Mouse (Mus musculus) lung, postnatal 10 days (tissue): Measurements from ENCODE around the gene Epha7.

Source experiments
- DNase-seq: peaks from one replicate; pipeline ENCODE4 v3.0.0; 2021

Gene Epha7

DNA sequence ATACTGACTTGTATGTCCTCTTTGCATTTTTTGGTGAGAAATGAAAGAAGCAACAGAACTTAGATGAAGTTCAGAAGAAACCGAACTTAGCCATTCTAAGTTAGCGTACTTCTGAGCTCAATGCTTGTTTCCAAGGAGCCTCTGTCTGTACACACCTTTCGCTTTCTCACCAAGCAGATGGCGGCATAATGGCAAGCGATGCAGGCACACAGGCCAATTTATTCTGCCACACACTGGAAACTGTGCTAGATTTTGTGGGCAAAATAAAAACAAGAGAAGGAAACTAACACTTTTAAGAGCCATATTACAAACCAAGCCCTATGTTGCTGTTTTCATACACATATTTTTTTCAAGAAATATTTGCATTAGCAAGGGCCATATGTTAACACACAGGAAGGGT, 88.6 kb downstream of the Epha7 start:
- DNase-seq = no peak

DNA sequence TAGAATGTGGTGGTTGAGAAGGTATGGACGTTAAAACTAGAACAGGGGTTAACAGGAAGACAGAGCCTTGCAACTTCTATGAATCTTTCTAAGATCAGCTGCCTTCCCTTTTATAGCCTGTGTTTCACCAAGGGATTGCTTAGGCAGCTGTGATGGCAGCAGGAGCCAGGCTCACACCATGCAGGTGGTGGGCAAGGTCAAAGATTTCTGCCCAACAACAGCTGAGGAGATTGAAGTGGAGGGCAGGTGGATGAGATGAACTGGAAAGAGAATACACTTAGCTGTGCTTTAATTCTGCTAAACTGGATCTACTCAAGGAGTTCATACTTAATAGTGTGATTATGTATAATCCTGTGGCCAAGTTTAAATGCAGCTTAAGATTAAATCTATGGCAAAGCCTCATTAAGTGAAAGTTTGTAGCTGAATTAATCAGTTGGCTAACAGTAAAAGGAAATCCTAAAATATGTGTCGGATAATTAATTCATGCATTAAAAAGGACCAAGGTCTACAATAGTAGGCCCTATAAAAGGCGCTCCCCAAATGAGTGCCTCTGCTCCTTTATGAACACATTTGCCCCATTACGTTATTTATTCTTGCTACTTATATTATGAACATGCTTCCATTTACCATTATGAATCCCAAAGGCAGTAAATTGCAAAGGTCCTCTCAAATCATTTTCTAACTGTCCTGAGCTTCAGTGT, 89.2 kb downstream of the Epha7 start:
- DNase-seq = no peak

DNA sequence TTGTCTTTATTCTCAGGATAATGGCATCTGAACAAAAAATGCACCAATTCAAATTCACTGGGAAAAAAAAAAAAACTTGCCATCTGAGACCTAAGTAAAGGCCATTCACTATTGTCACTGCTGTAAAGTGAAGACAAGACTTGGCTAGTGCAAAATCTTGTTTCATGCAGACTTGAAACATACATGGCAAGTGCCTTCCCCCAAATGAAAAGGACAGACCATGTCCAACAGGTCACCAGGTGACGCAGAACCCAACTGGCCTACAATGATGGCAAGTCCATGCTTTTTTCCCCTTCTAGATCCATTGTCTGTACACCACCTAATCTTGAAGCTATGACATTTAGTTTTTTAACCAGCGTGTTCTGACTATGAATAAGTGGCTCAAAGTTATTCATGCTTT, 94.1 kb downstream of the Epha7 start:
- no peak for DNase-seq

GRCm38 (mm10) chr4:28910127-28910526, 97.2 kb downstream of the Epha7 start:
- no peak for DNase-seq

DNA sequence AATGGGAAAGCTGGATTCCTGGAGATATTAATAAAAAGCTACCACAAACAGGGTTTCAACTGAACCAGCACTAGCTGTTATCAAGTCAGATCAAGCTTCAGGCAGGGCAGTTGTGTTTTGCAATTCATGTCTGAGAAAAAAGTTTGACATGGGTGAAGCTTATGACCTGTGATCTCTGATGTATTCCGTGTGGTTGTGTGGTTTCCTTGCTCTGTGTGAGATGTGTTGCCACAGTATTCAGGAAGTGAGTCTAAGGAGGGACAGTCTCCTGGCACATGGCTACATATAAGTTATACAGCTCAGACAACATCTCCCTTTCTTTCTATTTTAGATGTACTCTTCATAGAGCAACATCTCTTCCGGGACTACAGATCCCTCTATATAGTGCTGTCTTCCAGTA, 99.1 kb downstream of the Epha7 start:
- DNase-seq = no peak

- DNase-seq = no peak
These were observed 100.7 kb downstream of the Epha7 start for GRCm38 (mm10) chr4:28913613-28914012.

- no peak for DNase-seq
These were observed 107.7 kb downstream of the Epha7 start for GRCm38 (mm10) chr4:28920645-28921044.

- DNase-seq = no peak
These were observed 113.1 kb downstream of the Epha7 start for GRCm38 (mm10) chr4:28926072-28926471.

DNA sequence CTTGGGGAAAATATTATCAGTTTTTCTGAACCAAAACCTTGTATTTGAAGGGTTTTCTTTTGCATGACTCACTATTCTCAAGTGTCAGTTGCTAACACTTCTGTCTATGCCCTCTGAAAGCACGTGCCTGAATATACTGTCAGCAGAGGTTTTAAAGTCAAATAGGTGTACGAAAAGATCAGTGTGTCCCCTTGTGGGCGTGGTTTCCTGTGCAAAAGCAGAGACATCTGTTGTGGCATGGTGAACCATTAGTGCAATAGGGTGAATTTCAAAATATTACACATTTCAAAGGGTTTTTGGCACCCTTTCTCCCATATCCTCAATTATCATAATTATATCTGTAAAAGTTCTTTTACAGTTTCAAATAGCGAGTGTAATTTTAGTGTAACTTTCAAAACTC, 120.5 kb downstream of the Epha7 start:
- DNase-seq = no peak

- no peak for DNase-seq
These were observed 121.9 kb downstream of the Epha7 start for GRCm38 (mm10) chr4:28934802-28935201.

GRCm38 (mm10) chr4:28935567-28935966, 122.6 kb downstream of the Epha7 start:
- no peak for DNase-seq

GRCm38 (mm10) chr4:28940710-28941109, 127.8 kb downstream of the Epha7 start:
- no peak for DNase-seq

DNA sequence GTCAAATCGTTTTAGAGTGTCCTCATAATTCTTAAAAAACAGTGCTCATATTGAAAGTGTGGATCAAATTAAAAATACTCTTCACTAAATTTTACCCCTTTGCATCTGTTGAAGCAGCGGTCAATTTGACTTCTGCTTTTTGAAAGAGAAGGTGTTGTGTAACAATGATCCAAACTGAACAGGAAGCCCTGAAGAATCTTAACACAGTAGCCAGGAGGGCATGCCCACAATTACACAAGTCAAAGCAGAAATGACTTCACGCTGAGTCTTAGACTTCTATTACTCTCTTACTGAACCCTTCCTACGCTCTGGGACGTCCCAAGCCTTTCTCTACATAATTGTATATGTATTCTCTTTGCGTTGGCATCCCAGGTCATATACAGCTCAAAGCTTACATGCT, 131.3 kb downstream of the Epha7 start:
- DNase-seq = no peak

- no peak for DNase-seq
These were observed 148.1 kb downstream of the Epha7 start for GRCm38 (mm10) chr4:28960889-28961560.

GRCm38 (mm10) chr4:28967584-28968315, 154.8 kb downstream of the Epha7 start:
- DNase-seq = no peak

DNA sequence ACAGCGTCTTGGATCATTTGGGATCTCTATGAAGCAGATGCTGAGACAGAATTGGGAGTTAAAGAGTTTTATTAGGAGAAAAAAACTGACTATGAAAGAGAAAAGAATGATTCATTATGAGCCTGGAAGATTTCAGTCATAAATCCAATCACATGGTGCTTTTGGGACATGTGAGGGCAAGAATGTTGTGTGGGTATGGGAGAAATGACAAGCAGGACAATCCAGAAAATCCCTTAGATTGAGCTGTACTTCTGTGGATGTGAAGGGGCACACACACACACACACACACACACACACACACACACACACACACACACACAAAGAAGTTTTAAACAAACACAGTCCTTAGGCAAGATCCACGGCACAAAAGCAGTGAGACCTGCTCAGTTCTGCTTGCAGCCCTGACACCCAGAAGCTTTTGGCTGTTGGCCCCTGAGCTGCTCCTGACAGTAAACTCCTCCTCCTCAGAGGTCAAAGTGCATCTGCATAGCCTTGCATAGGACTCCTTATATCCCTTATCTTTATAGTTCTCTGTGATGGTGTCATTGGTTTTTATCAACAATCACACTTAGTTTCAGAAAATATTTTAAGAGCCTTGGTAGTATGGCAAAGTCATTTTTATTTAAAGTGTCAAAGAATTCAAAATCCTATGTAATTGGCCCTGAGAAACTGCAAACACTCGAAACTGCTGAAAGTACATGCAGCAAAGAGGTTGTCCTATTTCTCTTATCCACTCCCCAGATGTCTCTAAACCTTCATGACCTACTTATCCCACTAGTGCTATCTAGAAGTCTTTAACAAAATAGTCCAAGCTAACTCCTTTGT, 185.7 kb downstream of the Epha7 start:
- DNase-seq = no peak

DNA sequence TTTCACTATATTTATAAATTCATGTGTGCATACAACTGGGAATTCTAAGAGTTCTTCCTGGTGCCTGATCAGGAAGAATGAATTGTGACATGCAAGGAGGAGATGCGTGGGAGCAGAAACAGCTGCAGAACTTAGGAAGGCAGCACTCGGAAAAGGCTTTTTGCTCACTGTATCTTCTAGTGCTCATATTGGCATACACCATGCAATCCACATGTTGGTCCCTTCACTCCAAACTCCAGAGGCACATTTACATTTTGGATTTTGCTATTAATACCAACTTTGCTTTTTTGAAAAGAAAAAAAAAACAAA, 186.3 kb downstream of the Epha7 start:
- DNase-seq = no peak

DNA sequence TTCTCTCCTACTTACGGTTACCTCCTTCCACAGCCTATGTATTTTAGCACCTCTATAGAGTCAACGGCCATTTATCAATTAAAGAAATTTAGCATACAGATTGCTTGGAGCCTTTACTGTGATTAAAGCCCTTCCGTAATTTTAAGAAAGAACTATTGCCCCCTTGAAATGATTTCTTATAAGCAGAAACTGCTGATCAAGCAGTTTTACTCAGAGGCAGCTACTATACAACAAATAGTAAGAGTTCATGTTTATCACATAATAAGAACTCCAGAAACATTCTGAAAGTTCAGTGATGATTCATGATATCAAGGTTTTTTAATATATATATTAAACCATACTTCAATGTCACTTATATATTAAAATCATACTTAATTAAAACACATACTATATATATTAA, 197.4 kb downstream of the Epha7 start:
- no peak for DNase-seq
